Mouse (Mus musculus) myocyte (in vitro differentiated cells): ENCODE data around the gene Fam189a1. TPM values are rescaled to one million over a fixed set of nuclear protein-coding genes. Genes with fewer than 3 reads are reported as not detected.
A peak's percentile ranks its signal among the peaks of the same experiment; 100 is the strongest.

ENCODE experiments used
- H3K27me3 ChIP-seq: one replicate; pipeline ENCODE4 v1.6.1; 2011; ENCODE audit not compliant: control insufficient read depth, insufficient read depth, insufficient read length
- H3K36me3 ChIP-seq: one replicate; pipeline ENCODE4 v1.6.1; 2011; ENCODE audit not compliant: control insufficient read depth, insufficient read depth
- H3K4me2 ChIP-seq: one replicate; pipeline ENCODE4 v1.6.1; 2011; ENCODE audit warnings: low read depth, control low read depth
- H3K4me3 ChIP-seq: one replicate; pipeline ENCODE4 v1.5.1; 2011; ENCODE audit warnings: mild to moderate bottlenecking, control low read depth, moderate library complexity
- H3K79me2 ChIP-seq: one replicate; pipeline ENCODE4 v1.6.1; 2011; ENCODE audit not compliant: control insufficient read depth, insufficient read depth
- H3ac ChIP-seq: one replicate; pipeline ENCODE4 v1.6.1; 2011; ENCODE audit not compliant: control insufficient read depth, insufficient read length
- CEBPB ChIP-seq: IDR thresholded peaks from 2 replicates; pipeline ENCODE4 v1.6.1; 2011; ENCODE audit warnings: mild to moderate bottlenecking, moderate library complexity; ENCODE audit not compliant: poor library complexity, insufficient read depth, severe bottlenecking
- E2F4 ChIP-seq: IDR thresholded peaks from one replicate; pipeline ENCODE4 v1.6.1; 2011; ENCODE audit warnings: mild to moderate bottlenecking, control low read depth, moderate library complexity; ENCODE audit not compliant: insufficient read depth
- MAX ChIP-seq: IDR thresholded peaks from one replicate; pipeline ENCODE4 v1.6.1; 2011; ENCODE audit warnings: low read depth, mild to moderate bottlenecking, control low read depth
- MYOD1 ChIP-seq, 3 experiments: IDR thresholded peaks; one replicate each; pipeline ENCODE4 v1.6.1; 2011; ENCODE audit warnings: control low read depth in 2 of 3, low read depth in 2 of 3, mild to moderate bottlenecking in 2 of 3, moderate library complexity in 1 of 3; ENCODE audit not compliant: insufficient read length in 2 of 3, control insufficient read depth in 1 of 3
- MYOG ChIP-seq, 3 experiments: IDR thresholded peaks; one replicate each; pipeline ENCODE4 v1.6.1; 2011; ENCODE audit warnings: control low read depth in 2 of 3, low read depth in 2 of 3, mild to moderate bottlenecking in 2 of 3; ENCODE audit not compliant: insufficient read length in 2 of 3, control insufficient read depth in 1 of 3, insufficient read depth in 1 of 3
- POLR2A ChIP-seq: IDR thresholded peaks from one replicate; pipeline ENCODE4 v1.6.1; 2011; ENCODE audit warnings: low read depth, mild to moderate bottlenecking, control low read depth, moderate library complexity; ENCODE audit not compliant: insufficient read length
- POLR2AphosphoS2 ChIP-seq: IDR thresholded peaks from one replicate; pipeline ENCODE4 v1.6.1; 2011; ENCODE audit warnings: low read depth, control low read depth; ENCODE audit not compliant: insufficient read length
- REST ChIP-seq: IDR thresholded peaks from one replicate; pipeline ENCODE4 v1.6.1; 2011; ENCODE audit warnings: mild to moderate bottlenecking, control low read depth, moderate library complexity; ENCODE audit not compliant: insufficient read depth, insufficient read length
- SRF ChIP-seq: IDR thresholded peaks from one replicate; pipeline ENCODE4 v1.6.1; 2011; ENCODE audit warnings: low read depth; ENCODE audit not compliant: control insufficient read depth, insufficient read length
- TCF12 ChIP-seq: IDR thresholded peaks from one replicate; pipeline ENCODE4 v1.6.1; 2011; ENCODE audit warnings: mild to moderate bottlenecking, control low read depth; ENCODE audit not compliant: poor library complexity, insufficient read depth, severe bottlenecking
- TCF3 ChIP-seq: IDR thresholded peaks from one replicate; pipeline ENCODE4 v1.6.1; 2011; ENCODE audit warnings: low read depth, control low read depth; ENCODE audit not compliant: insufficient read length
- USF1 ChIP-seq: IDR thresholded peaks from one replicate; pipeline ENCODE4 v1.6.1; 2011; ENCODE audit warnings: low read depth, mild to moderate bottlenecking, control low read depth, moderate library complexity
- polyA plus RNA-seq: library from polyadenylated mRNA; unstranded; fragments of >200 nt; fragmentation: generic; extraction: Trizol; gene quantifications from one replicate; pipeline ENCODE4 v1.2.1, GENCODE M21; 2012; ENCODE audit warnings: missing spikeins

Fam189a1 gene
- polyA plus RNA-seq, 1 experiment, result 0.38 TPM

DNA sequence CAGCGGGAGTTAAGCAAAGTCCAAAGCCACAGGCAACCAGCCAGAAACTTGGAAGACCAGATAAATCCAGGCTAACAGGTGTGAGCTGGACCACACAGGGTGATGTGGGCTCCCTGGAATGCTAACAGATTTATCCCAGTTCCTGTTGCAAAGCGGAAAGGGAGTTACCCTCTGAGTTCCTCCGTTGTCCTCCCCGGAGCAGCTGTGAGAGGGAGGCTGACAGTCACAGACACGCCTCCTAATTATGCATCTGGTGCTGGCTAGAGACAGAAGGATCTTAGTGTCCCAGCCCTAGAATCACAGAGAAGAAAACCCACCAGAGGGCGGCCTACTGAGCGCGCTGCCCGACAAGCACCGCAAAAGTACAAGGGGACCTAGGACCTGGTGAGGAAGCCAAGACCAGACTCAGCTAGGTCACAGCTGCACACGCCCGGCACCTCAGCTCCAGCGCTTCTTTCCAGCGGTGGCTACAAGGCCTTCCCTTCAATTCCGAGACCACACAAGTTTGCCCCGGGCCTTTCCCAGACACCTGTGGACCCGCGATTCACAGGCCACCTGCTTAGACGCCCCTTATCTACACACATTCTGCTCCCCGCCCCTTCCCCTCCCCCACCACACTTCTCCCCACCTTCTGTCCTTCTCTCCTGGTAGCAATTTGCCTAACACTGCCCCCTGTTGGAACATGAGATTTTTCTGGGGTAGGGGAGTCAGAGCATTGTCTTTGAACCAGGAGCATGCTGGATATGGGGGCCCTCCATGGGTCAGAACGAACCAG lies 316.4 kb downstream of the Fam189a1 start:
- no peaks in the 10 kb centered on the region for H3K36me3 ChIP-seq
- no peaks in the 10 kb centered on the region for H3K79me2 ChIP-seq
- H3ac ChIP-seq, result no peak overlapping the region
- TF ChIP-seq SRF (no peak), MYOG (IDR thresholded peaks at IDR 0.05; ENCODE audit: control insufficient read depth in 1 of 3, insufficient read depth in 1 of 3, insufficient read length in 2 of 3, low read depth in 2 of 3) (peak; percentile 21 to 87 (median 84)), MAX (no peak), USF1 (no peak), E2F4 (no peak), CEBPB (no peak), TCF3 (no peak), POLR2AphosphoS2 (no peak), MYOD1 (IDR thresholded peaks at IDR 0.05; ENCODE audit: control insufficient read depth in 1 of 3, insufficient read length in 2 of 3, low read depth in 2 of 3) (peak; percentile 46 to 90 (median 89)), POLR2A (no peak), TCF12 (peak; percentile 58), REST (no peak)
- peak overlapping the region; percentile 58 for H3K4me2 ChIP-seq
- no peaks in the 10 kb centered on the region for H3K27me3 ChIP-seq
- H3K4me3 ChIP-seq, result no peak overlapping the region

DNA sequence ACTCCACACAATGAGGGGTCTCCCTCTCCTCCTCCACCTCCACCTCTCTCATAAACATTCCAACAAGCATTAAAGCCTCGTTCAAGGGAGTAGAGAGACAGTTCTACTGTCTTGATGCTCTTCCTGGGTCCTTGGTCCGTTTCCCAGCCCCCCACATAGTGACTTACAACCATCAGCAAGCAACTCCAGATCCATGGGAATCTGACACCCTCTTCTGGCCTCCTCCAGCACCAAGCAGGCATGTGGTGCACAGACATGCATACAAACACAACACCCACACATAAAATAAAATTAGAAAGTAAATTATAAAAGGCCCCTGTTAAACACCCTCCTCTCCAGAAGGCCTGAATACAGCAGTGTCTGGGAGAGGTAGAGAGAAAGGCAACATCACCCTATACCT lies 317.1 kb downstream of the Fam189a1 start:
- no peak overlapping the region for H3K4me3 ChIP-seq
- no peaks in the 10 kb centered on the region for H3K79me2 ChIP-seq
- H3ac ChIP-seq, result no peak overlapping the region
- no peaks in the 10 kb centered on the region for H3K27me3 ChIP-seq
- H3K4me2 ChIP-seq, result peak overlapping the region; percentile 21
- H3K36me3 ChIP-seq, result no peaks in the 10 kb centered on the region
- TF ChIP-seq E2F4, result no peak
- TF ChIP-seq USF1, result no peak
- no peak for TF ChIP-seq POLR2AphosphoS2
- no peak for TF ChIP-seq POLR2A
- no peak for TF ChIP-seq CEBPB
- no peak for TF ChIP-seq MYOG (IDR thresholded peaks at IDR 0.05; ENCODE audit: control insufficient read depth in 1 of 3, insufficient read depth in 1 of 3, insufficient read length in 2 of 3, low read depth in 2 of 3)
- no peak for TF ChIP-seq SRF
- no peak for TF ChIP-seq TCF3
- no peak for TF ChIP-seq TCF12
- TF ChIP-seq REST, result no peak
- no peak for TF ChIP-seq MYOD1 (IDR thresholded peaks at IDR 0.05; ENCODE audit: control insufficient read depth in 1 of 3, insufficient read length in 2 of 3, low read depth in 2 of 3)
- TF ChIP-seq MAX, result no peak

DNA sequence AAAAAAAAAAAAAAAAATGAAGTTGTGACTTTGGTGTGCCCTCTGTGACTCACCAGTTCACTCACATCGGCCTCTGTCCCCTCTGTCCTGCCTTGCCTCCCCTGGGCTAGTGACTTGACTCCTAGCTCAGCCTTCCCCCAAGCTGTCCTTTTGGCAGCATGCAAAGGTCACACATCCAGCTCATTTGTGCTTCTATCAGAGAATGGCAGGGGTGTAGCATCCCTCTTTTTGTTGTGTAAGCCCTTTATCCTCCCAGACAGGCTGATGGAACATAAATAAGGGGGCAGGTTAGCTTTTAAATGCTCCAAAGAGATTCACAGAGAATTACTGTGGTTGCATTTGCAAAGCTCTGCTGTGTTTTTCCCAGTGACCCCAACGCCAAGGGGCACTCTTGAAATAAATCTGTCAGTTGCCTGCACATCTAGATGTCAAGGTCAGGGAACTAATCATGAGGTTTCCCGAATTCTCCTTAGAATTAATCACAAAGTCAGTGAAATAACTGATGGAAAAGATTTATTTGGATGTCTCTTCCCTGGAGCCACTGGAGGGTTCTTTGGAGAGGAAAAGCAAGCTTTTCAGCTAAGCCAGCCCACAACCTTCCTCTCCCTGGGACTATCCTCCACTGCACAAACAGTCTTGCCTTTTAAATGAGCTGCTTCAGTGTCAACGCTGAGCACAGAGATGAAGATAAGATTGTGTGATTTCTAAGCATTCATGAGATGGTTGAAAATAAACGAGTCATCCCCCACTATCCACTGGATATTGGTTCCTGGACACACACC lies 326.0 kb downstream of the Fam189a1 start:
- H3ac ChIP-seq, result no peak overlapping the region
- no peaks in the 10 kb centered on the region for H3K27me3 ChIP-seq
- no peaks in the 10 kb centered on the region for H3K79me2 ChIP-seq
- no peaks in the 10 kb centered on the region for H3K36me3 ChIP-seq
- H3K4me2 ChIP-seq, result no peak overlapping the region
- H3K4me3 ChIP-seq, result no peak overlapping the region
- TF ChIP-seq MAX (no peak), MYOD1 (IDR thresholded peaks at IDR 0.05; ENCODE audit: control insufficient read depth in 1 of 3, insufficient read length in 2 of 3, low read depth in 2 of 3) (no peak), REST (no peak), TCF12 (no peak)

DNA sequence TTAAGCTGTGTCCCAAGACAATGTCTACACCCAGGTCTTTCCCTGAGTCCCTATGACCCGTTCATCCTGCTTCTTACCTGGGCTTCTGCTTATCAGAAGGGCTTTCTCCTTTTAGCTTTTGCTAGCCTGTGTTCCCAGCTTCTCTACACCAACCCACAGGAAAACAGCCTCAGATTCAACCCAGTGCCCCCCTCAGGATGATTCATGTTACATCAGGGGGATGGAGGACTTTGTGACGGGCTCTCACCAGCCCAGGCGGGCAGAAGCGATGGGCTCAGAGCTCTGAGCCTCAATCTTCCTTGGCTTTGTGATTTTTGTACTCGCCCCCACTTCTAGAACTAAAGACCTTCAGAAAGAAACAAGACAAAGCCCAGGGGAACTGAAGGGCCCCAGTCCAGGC lies 335.3 kb downstream of the Fam189a1 start:
- no peak for TF ChIP-seq USF1
- TF ChIP-seq CEBPB, result no peak
- no peak for TF ChIP-seq SRF
- TF ChIP-seq MYOD1 (IDR thresholded peaks at IDR 0.05; ENCODE audit: control insufficient read depth in 1 of 3, insufficient read length in 2 of 3, low read depth in 2 of 3), result no peak
- no peak for TF ChIP-seq REST
- no peak for TF ChIP-seq MAX
- no peak for TF ChIP-seq POLR2AphosphoS2
- no peak for TF ChIP-seq MYOG (IDR thresholded peaks at IDR 0.05; ENCODE audit: control insufficient read depth in 1 of 3, insufficient read depth in 1 of 3, insufficient read length in 2 of 3, low read depth in 2 of 3)
- no peak for TF ChIP-seq TCF12
- TF ChIP-seq E2F4, result no peak
- TF ChIP-seq POLR2A, result no peak
- TF ChIP-seq TCF3, result no peak
- Histone ChIP-seq H3K36me3 (no peaks in the 10 kb centered on the region), H3K79me2 (no peaks in the 10 kb centered on the region), H3K4me2 (no peak overlapping the region), H3K4me3 (no peak overlapping the region), H3ac (no peak overlapping the region), H3K27me3 (no peaks in the 10 kb centered on the region)
